Mouse (Mus musculus): Measurements from ENCODE around the gene Ccdc187. TPM values are rescaled to one million over a fixed set of nuclear protein-coding genes. Genes with fewer than 3 reads are reported as not detected.

Gene Ccdc187
- polyA plus RNA-seq, 1 experiment from 2014 or later = 0.21 TPM

DNA sequence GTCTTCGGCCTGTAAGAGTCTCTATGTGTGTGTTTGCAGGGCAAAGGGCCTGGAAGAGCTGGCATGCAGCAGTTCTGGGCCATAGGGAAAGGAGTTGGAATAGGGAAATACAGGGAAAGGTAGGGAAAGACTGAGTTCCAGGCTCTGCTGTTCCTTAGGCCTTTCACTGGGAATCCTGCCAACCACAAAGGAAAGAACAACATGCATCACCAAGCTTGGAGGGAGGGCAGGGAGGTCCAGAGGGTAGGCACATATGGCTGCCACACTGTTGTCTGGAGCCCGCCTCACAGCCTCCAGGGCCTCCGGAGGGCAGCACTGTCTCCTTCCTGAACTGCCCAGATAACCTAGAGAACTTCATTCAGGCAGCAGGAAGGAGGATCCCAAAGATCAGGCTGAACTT lies 70.4 kb downstream of the Ccdc187 start:
- Histone ChIP-seq H3K9me3 (ENCODE audit: control insufficient read depth, low read length) (no peaks in the 10 kb centered on the region), H3K4me3 (ENCODE audit: low read depth, low read length) (no peak overlapping the region), H3K4me1 (replicated peaks; ENCODE audit: control insufficient read depth, insufficient read depth) (no peaks in the 10 kb centered on the region), H3K27me3 (ENCODE audit: control insufficient read depth, insufficient read depth, low read length) (no peaks in the 10 kb centered on the region), H3K27ac (replicated peaks) (no peak overlapping the region), H3K4me2 (replicated peaks; ENCODE audit: low read depth) (no peak overlapping the region), H3K36me3 (ENCODE audit: control insufficient read depth, insufficient read depth, low read length) (peaks cover 13% of the 10 kb centered on the region), H3K9ac (ENCODE audit: low read length) (no peak overlapping the region)
- DNase-seq (ENCODE audit: low spot score) (no peak), ATAC-seq (ENCODE audit: low FRiP score, low TSS enrichment) (no peak)
- WGBS = 88% methylated on average over 3 of the region's 3 CpGs
- TF ChIP-seq EP300 (optimal IDR thresholded peaks at IDR 0.05) (no peak), CTCF (IDR thresholded peaks at IDR 0.05; ENCODE audit: low read depth) (peak; percentile 21; the same call in 1 of the 2 replicates)

DNA sequence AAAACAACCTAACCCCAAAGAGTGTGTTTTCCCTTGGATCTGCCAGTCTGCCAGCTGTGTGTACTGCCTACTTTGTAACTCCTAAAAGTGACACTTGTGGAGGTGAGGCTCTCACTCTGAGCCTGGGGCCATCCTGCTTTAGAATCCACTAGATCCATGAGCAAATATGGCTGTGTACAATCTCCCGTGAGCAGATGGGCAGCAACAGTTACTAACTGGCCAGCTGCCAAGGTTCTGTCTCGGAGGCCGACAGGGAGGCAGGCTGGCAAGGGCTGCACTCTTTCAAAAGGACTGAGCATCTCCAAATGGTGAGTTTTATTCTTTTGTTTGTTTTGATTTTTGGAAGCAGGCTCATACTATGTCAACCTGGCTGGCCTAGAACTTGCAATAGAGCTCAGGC lies 79.8 kb downstream of the Ccdc187 start:
- Histone ChIP-seq H3K4me2 (replicated peaks; ENCODE audit: low read depth) (no peak overlapping the region), H3K27me3 (ENCODE audit: control insufficient read depth, insufficient read depth, low read length) (no peaks in the 10 kb centered on the region), H3K9me3 (ENCODE audit: control insufficient read depth, low read length) (no peaks in the 10 kb centered on the region), H3K4me3 (ENCODE audit: low read depth, low read length) (no peak overlapping the region), H3K4me1 (replicated peaks; ENCODE audit: control insufficient read depth, insufficient read depth) (no peaks in the 10 kb centered on the region), H3K27ac (replicated peaks) (no peak overlapping the region), H3K9ac (ENCODE audit: low read length) (no peak overlapping the region), H3K36me3 (ENCODE audit: control insufficient read depth, insufficient read depth, low read length) (peaks cover 27% of the 10 kb centered on the region)
- ATAC-seq (ENCODE audit: low FRiP score, low TSS enrichment) (no peak), DNase-seq (ENCODE audit: low spot score) (no peak)
- TF ChIP-seq CTCF (IDR thresholded peaks at IDR 0.05; ENCODE audit: low read depth) (no peak), EP300 (optimal IDR thresholded peaks at IDR 0.05) (no peak)
- WGBS = 10% methylated on average over 3 of the region's 3 CpGs

DNA sequence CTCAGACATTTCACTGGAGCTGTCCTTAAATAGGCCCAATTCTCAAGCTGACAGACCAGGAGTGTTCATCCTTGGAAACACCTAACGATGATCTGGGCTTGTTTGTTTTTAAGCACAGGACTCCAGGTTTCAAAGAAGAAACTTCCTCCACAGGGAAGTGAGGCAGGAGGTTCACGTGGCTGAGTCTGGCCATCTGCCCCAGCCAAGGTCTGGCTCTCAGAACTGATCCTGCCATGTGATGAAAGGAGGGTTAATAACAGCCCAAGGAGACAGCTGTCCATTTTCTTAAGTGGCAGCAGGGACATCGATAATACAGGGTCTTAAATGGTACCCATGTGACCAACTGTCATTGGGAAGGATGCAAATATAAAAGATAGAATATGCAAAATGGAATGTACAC lies 84.8 kb downstream of the Ccdc187 start:
- Histone ChIP-seq H3K27ac (replicated peaks) (no peak overlapping the region), H3K4me2 (replicated peaks; ENCODE audit: low read depth) (no peak overlapping the region), H3K27me3 (ENCODE audit: control insufficient read depth, insufficient read depth, low read length) (peaks cover 20% of the 10 kb centered on the region; the same call in 1 of the 2 replicates), H3K4me1 (replicated peaks; ENCODE audit: control insufficient read depth, insufficient read depth) (no peaks in the 10 kb centered on the region), H3K9ac (ENCODE audit: low read length) (no peak overlapping the region), H3K4me3 (ENCODE audit: low read depth, low read length) (no peak overlapping the region), H3K36me3 (ENCODE audit: control insufficient read depth, insufficient read depth, low read length) (peaks cover 18% of the 10 kb centered on the region), H3K9me3 (ENCODE audit: control insufficient read depth, low read length) (no peaks in the 10 kb centered on the region)
- 79% methylated on average over 3 of the region's 3 CpGs for WGBS
- ATAC-seq (ENCODE audit: low FRiP score, low TSS enrichment) (no peak), DNase-seq (ENCODE audit: low spot score) (no peak)
- TF ChIP-seq CTCF (IDR thresholded peaks at IDR 0.05; ENCODE audit: low read depth) (no peak), EP300 (optimal IDR thresholded peaks at IDR 0.05) (no peak)

DNA sequence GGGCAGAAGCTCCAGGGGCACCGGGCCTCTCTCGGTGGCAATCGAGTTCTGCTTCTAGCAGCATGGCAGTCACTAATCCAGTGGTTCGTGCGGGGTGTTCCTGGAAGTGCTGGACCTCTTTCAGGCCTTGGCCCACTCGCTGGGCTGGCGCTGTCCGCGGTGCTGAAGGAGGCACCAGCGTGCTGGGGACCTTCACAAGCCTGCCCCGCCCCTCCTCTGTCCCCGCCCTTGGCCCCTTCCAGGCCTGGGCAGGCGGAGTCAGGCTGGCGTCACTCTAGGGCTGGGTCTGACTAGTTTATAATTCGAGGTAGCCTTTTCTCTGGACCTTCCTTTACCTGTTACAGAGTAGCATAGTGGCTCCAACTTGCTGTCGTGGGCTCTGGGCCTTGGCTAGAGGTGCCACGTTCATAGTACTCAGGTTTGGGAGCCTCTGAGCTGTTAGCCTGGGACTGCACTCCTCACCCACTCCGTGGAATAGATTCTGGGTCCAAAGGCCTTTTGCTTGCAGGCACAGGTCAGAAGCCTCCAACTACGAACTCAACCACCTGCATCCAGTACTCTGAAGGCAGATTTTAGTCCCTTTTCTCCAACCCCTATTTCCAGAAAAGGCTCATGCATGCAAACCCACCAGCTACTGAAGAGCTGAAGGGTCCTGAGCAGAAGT lies 86.1 kb downstream of the Ccdc187 start, which contains the start of gene Lhx3:
Gene Lhx3, minus strand, starts transcription at position 164 of the 664 bp plus-strand sequence.
- H3K27ac ChIP-seq (replicated peaks) = no peak within 1 kb of the TSS
- DNase-seq (ENCODE audit: low spot score) (peak; percentile 94), ATAC-seq (ENCODE audit: low FRiP score, low TSS enrichment) (peak; percentile 88)
- TF ChIP-seq CTCF (IDR thresholded peaks at IDR 0.05; ENCODE audit: low read depth) = no peak
- TF ChIP-seq EP300 (optimal IDR thresholded peaks at IDR 0.05) = no peak
- no peak within 1 kb of the TSS for H3K4me2 ChIP-seq (replicated peaks; ENCODE audit: low read depth)
- H3K4me3 ChIP-seq (ENCODE audit: low read depth, low read length) = no peak within 1 kb of the TSS
- WGBS = 6% methylated on average over 19 of the region's 19 CpGs
- H3K27me3 ChIP-seq (ENCODE audit: control insufficient read depth, insufficient read depth, low read length) = peaks cover 30% of the 10 kb centered on the region
- H3K36me3 ChIP-seq (ENCODE audit: control insufficient read depth, insufficient read depth, low read length) = peaks cover 18% of the 10 kb centered on the region
- H3K4me1 ChIP-seq (replicated peaks; ENCODE audit: control insufficient read depth, insufficient read depth) = no peaks in the 10 kb centered on the region
- H3K9me3 ChIP-seq (ENCODE audit: control insufficient read depth, low read length) = no peaks in the 10 kb centered on the region
- H3K9ac ChIP-seq (ENCODE audit: low read length) = no peak within 1 kb of the TSS

DNA sequence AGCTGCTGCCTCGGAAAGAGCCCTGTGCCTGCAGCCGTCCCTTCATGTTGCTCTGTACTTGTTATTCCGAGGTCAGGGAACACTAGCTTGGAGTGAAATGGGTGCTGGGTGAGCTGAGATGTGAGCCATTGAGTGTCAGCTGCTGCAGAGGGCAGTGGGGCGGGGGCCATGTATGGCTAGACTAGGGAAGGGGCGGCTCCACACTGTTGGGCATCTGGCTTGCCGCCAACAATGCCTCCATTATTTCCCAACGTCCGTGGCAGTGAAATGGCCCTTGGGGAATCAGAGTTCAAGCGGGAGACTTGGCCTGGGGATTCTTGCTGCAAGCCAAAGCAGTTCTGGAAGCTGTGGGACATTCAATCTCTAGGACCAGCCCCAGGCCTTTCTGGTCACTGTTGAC lies 86.8 kb downstream of the Ccdc187 start:
- Histone ChIP-seq H3K27ac (replicated peaks) (no peak overlapping the region), H3K36me3 (ENCODE audit: control insufficient read depth, insufficient read depth, low read length) (peaks cover 17% of the 10 kb centered on the region), H3K27me3 (ENCODE audit: control insufficient read depth, insufficient read depth, low read length) (peaks cover 36% of the 10 kb centered on the region), H3K4me1 (replicated peaks; ENCODE audit: control insufficient read depth, insufficient read depth) (no peaks in the 10 kb centered on the region), H3K4me2 (replicated peaks; ENCODE audit: low read depth) (no peak overlapping the region), H3K9me3 (ENCODE audit: control insufficient read depth, low read length) (no peaks in the 10 kb centered on the region), H3K9ac (ENCODE audit: low read length) (no peak overlapping the region), H3K4me3 (ENCODE audit: low read depth, low read length) (no peak overlapping the region)
- TF ChIP-seq CTCF (IDR thresholded peaks at IDR 0.05; ENCODE audit: low read depth) = no peak
- TF ChIP-seq EP300 (optimal IDR thresholded peaks at IDR 0.05) = no peak
- no peak for ATAC-seq (ENCODE audit: low FRiP score, low TSS enrichment)
- DNase-seq (ENCODE audit: low spot score) = no peak
- 16% methylated on average over 9 of the region's 9 CpGs for WGBS

DNA sequence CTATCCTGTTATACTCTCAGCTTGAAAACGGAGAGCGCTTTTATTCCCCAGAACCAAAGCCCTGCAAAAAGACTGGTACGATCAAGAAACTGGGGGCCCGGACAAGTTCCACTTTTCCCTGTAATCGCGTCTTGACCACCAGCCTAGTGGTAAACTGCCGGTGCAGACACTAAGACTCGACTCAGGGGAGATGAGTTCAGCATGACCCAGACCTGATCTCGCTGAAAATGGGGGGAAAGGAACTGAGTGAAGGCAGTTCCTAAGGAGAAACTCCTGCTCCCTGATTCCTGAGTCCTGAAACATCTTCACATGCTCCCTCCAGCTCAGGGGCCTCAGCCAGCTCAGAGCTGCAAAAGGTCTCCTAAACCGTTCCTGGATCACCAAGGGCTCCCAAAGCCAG lies 88.6 kb downstream of the Ccdc187 start:
- DNase-seq (ENCODE audit: low spot score) = no peak
- no peak overlapping the region for H3K4me2 ChIP-seq (replicated peaks; ENCODE audit: low read depth)
- no peaks in the 10 kb centered on the region for H3K4me1 ChIP-seq (replicated peaks; ENCODE audit: control insufficient read depth, insufficient read depth)
- no peak overlapping the region for H3K9ac ChIP-seq (ENCODE audit: low read length)
- 21% methylated on average over 10 of the region's 10 CpGs for WGBS
- ATAC-seq (ENCODE audit: low FRiP score, low TSS enrichment) = no peak
- TF ChIP-seq CTCF (IDR thresholded peaks at IDR 0.05; ENCODE audit: low read depth) = no peak
- TF ChIP-seq EP300 (optimal IDR thresholded peaks at IDR 0.05) = no peak
- peaks cover 4% of the 10 kb centered on the region for H3K36me3 ChIP-seq (ENCODE audit: control insufficient read depth, insufficient read depth, low read length)
- H3K9me3 ChIP-seq (ENCODE audit: control insufficient read depth, low read length) = no peaks in the 10 kb centered on the region
- peaks cover 52% of the 10 kb centered on the region for H3K27me3 ChIP-seq (ENCODE audit: control insufficient read depth, insufficient read depth, low read length)
- H3K4me3 ChIP-seq (ENCODE audit: low read depth, low read length) = no peak overlapping the region
- no peak overlapping the region for H3K27ac ChIP-seq (replicated peaks)

Measured in stomach, postnatal 0 days (tissue).